Mouse (Mus musculus) limb, embryonic 11.5 days (tissue): Measurements from ENCODE around the gene Acot11. TPM values are rescaled to one million over a fixed set of nuclear protein-coding genes. Genes with fewer than 3 reads are reported as not detected.

ENCODE experiments used
- ATAC-seq: fragments of 200-750 bp; cut with Nextera tagmentation; 2 replicates; pipeline ENCODE4 v1.8.0; 2017; ENCODE audit warnings: low read depth; ENCODE audit not compliant: insufficient number of reproducible peaks, low FRiP score, low TSS enrichment
- DNase-seq: peaks from one replicate; pipeline ENCODE4 v3.0.0-alpha.2; 2015; ENCODE audit warnings: low spot score
- H3K27ac ChIP-seq: fragments of 300-500 bp; sonication (generic); replicated peaks from 2 replicates; pipeline ENCODE4 v1.5.1; 2014; ENCODE audit warnings: low read depth, mild to moderate bottlenecking, low read length
- H3K27me3 ChIP-seq: fragments of 300-500 bp; sonication (generic); 2 replicates; pipeline ENCODE4 v1.6.1; 2014; ENCODE audit warnings: mild to moderate bottlenecking, low read length, mixed read lengths; ENCODE audit not compliant: control insufficient read depth, insufficient read depth
- H3K36me3 ChIP-seq: fragments of 300-500 bp; sonication (generic); 2 replicates; pipeline ENCODE4 v1.6.1; 2014; ENCODE audit warnings: mild to moderate bottlenecking, low read length, moderate library complexity, mixed read lengths; ENCODE audit not compliant: control insufficient read depth, insufficient read depth
- H3K4me1 ChIP-seq: fragments of 300-500 bp; sonication (generic); 2 replicates; pipeline ENCODE4 v1.6.1; 2014; ENCODE audit warnings: low read length, mixed read lengths; ENCODE audit not compliant: control insufficient read depth, insufficient read depth
- H3K4me2 ChIP-seq: fragments of 300-500 bp; sonication (generic); 2 replicates; pipeline ENCODE4 v1.6.1; 2014; ENCODE audit warnings: low read depth, mild to moderate bottlenecking, moderate library complexity; ENCODE audit not compliant: severe bottlenecking
- H3K4me3 ChIP-seq: fragments of 300-500 bp; sonication (generic); 2 replicates; pipeline ENCODE4 v1.5.1; 2014; ENCODE audit warnings: low read depth, low read length
- H3K9ac ChIP-seq: fragments of 300-500 bp; sonication (generic); 2 replicates; pipeline ENCODE4 v1.6.1; 2014; ENCODE audit warnings: mild to moderate bottlenecking, low read length
- H3K9me3 ChIP-seq: fragments of 300-500 bp; sonication (generic); 2 replicates; pipeline ENCODE4 v1.6.1; 2016; ENCODE audit warnings: low read length; ENCODE audit not compliant: control insufficient read depth
- WGBS: fragments of 180-500 bp; shearing (Covaris S2); extraction: QIAGEN DNeasy Blood & Tissue Kit; methylation state at CpG from one replicate; pipeline ENCODE4 v1.1.7; 2014; 5-methylcytosine and 5-hydroxymethylcytosine counted together
- polyA plus RNA-seq: library from polyadenylated mRNA; unstranded; fragments of >200 nt; fragmentation: Nextera tagmentation; extraction: Ambion mirVana; gene quantifications from 2 replicates; pipeline ENCODE4 v1.2.1, GENCODE M21; 2014

Acot11 gene
- polyA plus RNA-seq, 1 experiment from 2014 or later: 6.5 TPM

- H3K27ac ChIP-seq: no peak overlapping the region
- no peaks in the 10 kb centered on the region for H3K36me3 ChIP-seq
- DNase-seq (no peak), ATAC-seq (no peak)
- no peak overlapping the region for H3K4me3 ChIP-seq
- H3K4me2 ChIP-seq: no peak overlapping the region
- H3K9me3 ChIP-seq: no peaks in the 10 kb centered on the region
- H3K27me3 ChIP-seq: no peaks in the 10 kb centered on the region
- H3K9ac ChIP-seq: no peak overlapping the region
- WGBS: 38% methylated on average over 5 of the region's 5 CpGs
- H3K4me1 ChIP-seq: no peaks in the 10 kb centered on the region
Observed at GRCm38 (mm10) chr4:106707957-106708356, 96.8 kb downstream of the Acot11 start.

DNA sequence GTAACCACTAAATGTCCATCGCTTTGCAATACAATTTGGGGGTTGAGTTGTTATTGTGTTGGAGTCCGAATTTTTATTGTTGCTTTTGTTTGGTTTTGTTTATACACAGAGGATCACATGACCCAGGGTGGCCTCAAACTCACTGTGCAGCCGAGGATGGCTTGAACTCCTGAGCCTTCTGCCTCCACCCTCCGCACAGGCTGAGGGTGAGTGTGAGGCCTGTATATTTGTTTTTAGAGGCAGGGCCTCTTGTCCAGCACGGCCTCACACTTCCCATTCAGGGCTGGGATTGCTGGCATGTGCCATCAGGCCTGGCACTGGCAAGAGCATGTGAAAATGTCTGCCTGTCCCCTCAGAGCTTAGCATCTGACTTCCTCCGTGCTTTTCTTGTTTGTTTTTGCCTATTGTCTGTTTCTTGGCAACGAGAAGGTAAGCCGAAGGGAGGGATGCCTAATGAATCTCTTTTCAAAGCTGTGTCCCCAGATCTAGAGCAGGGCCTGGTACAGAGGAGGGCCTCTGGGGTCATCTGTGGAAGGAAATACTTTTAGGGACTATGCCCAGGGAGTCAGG, 99.6 kb downstream of the Acot11 start:
- Histone ChIP-seq H3K4me2 (no peak overlapping the region), H3K9ac (no peak overlapping the region), H3K9me3 (no peaks in the 10 kb centered on the region), H3K4me3 (no peak overlapping the region), H3K36me3 (no peaks in the 10 kb centered on the region), H3K27me3 (no peaks in the 10 kb centered on the region), H3K4me1 (peaks cover 5% of the 10 kb centered on the region), H3K27ac (no peak overlapping the region)
- WGBS: 67% methylated on average over 8 of the region's 8 CpGs
- DNase-seq (no peak), ATAC-seq (no peak)

DNA sequence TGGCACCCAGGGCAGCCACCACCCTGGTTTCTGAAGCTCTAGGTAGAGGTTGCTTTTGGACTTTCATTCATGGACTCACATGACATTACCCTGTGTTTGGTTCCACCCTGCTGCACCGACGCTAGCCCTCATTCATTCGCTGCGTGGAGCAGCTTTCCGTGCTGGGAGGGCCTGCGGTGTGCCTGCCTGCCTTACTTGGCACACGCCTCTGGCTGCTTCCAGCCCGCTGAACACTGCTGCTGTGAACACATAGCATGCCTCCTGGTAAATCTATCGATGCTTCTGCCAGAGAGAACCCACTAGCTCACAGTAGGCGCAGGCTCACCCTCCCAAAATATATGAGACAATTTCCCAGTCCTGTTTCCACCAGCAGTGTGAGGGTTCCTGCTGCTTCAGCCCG, 100.4 kb downstream of the Acot11 start:
- Histone ChIP-seq H3K27me3 (no peaks in the 10 kb centered on the region), H3K4me1 (peaks cover 7% of the 10 kb centered on the region), H3K9ac (no peak overlapping the region; the same call in 1 of the 2 replicates), H3K27ac (no peak overlapping the region), H3K36me3 (no peaks in the 10 kb centered on the region), H3K4me3 (no peak overlapping the region), H3K9me3 (no peaks in the 10 kb centered on the region), H3K4me2 (no peak overlapping the region)
- DNase-seq (no peak), ATAC-seq (no peak)
- WGBS: 79% methylated on average over 11 of the region's 11 CpGs

GRCm38 (mm10) chr4:106703956-106704355, 100.8 kb downstream of the Acot11 start:
- no peak overlapping the region for H3K27ac ChIP-seq
- DNase-seq (no peak), ATAC-seq (no peak)
- no peak overlapping the region for H3K4me3 ChIP-seq
- H3K27me3 ChIP-seq: no peaks in the 10 kb centered on the region
- peaks cover 7% of the 10 kb centered on the region for H3K4me1 ChIP-seq
- no peak overlapping the region; the same call in 1 of the 2 replicates for H3K9ac ChIP-seq
- H3K36me3 ChIP-seq: no peaks in the 10 kb centered on the region
- no peaks in the 10 kb centered on the region for H3K9me3 ChIP-seq
- WGBS: 79% methylated on average over 10 of the region's 10 CpGs
- no peak overlapping the region for H3K4me2 ChIP-seq

DNA sequence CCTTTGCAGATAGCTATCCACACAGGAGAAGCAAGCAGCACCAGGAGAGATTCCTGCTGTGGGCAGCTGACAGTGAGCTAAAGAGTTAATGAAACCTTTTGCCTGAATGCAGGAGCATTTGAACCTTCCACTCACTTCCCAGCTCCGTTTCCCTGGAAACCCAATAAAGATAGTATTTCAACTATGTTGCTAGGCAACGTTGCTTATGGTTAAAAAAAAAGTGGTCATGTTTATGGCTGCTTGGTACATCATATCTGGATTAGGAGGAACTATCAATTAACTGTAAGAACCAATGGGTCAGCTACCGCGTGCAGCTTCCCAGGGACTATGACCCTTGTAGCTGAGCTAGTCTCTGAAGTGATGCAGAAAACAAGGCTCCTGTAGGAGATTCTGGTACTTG, 104.0 kb downstream of the Acot11 start:
- DNase-seq: peak; percentile 29

DNA sequence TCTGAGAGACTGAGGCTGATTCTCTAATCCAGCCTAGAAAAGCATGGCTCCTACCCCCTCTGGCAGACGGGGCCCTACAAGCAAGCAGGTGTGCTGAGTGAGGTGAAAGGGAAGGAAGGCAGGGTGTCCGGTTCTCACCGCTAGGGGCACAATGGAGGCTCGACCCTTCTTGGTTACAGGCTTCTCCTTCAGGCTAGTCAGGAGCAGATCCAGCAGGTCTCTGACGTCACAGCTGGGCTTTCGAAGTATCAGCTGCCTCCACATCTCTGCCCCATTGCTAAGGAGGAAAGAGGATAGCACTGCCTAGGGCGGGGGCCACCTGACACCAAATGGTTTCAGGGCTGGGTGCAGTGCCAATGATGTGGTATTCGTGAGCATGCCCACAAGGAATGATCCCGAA, 104.8 kb downstream of the Acot11 start:
- WGBS: 21% methylated on average over 9 of the region's 9 CpGs
- H3K9me3 ChIP-seq: no peaks in the 10 kb centered on the region
- H3K4me2 ChIP-seq: no peak overlapping the region
- H3K27me3 ChIP-seq: no peaks in the 10 kb centered on the region
- DNase-seq (peak; percentile 84), ATAC-seq (peak; percentile 44; the same call in 1 of the 2 replicates)
- H3K27ac ChIP-seq: no peak overlapping the region
- H3K4me1 ChIP-seq: peaks cover 7% of the 10 kb centered on the region
- no peak overlapping the region for H3K4me3 ChIP-seq
- H3K36me3 ChIP-seq: no peaks in the 10 kb centered on the region
- no peak overlapping the region for H3K9ac ChIP-seq

More for the DNA sequence above, 104.0 kb downstream of the Acot11 start:
- Histone ChIP-seq H3K27ac (no peak overlapping the region), H3K4me1 (peaks cover 7% of the 10 kb centered on the region), H3K36me3 (no peaks in the 10 kb centered on the region), H3K4me2 (0 out of 2 replicates have a peak overlapping the region, but pooled peaks have one; percentile 8), H3K9ac (no peak overlapping the region), H3K4me3 (no peak overlapping the region), H3K27me3 (no peaks in the 10 kb centered on the region), H3K9me3 (no peaks in the 10 kb centered on the region)
- no peak for ATAC-seq
- 46% methylated on average over 4 of the region's 4 CpGs for whole genome bisulfite sequencing

Other genes with a start within 250 kb of the Acot11 start
- 23.6 and 25.9 TPM in 2 replicates for gene Dhcr24, start 244.0 kb downstream of the Acot11 start, polyA plus RNA-seq
- 0.33 TPM in 1 of 2 replicates, not detected in the other for gene Lexm, start 187.8 kb downstream of the Acot11 start, polyA plus RNA-seq
- gene Ttc22, start 182.6 kb downstream of the Acot11 start, polyA plus RNA-seq: 0.07 and 0.24 TPM in 2 replicates
- 14.3 and 17.1 TPM in 2 replicates for gene Pars2, start 153.9 kb downstream of the Acot11 start, polyA plus RNA-seq
- gene Ttc4, start 126.1 kb downstream of the Acot11 start, polyA plus RNA-seq: 101 and 111 TPM in 2 replicates
- 0.30 TPM in 1 of 2 replicates, not detected in the other for gene Mroh7, start 74.1 kb downstream of the Acot11 start, polyA plus RNA-seq
- gene Fam151a, start 71.1 kb downstream of the Acot11 start, polyA plus RNA-seq: 0.27 TPM in 1 of 2 replicates, not detected in the other
- 179 and 186 TPM in 2 replicates for gene Ssbp3, start 105.7 kb upstream of the Acot11 start, polyA plus RNA-seq